Mouse (Mus musculus) lung, embryonic 14.5 days (tissue): ENCODE results near the gene Gmppb. TPM values are rescaled to one million over a fixed set of nuclear protein-coding genes. Genes with fewer than 3 reads are reported as not detected.

ENCODE experiments used
- ATAC-seq: fragments of 200-750 bp; cut with Nextera tagmentation; 2 replicates; pipeline ENCODE4 v1.8.0; 2017; ENCODE audit warnings: mild to moderate bottlenecking, moderate TSS enrichment, moderate library complexity; ENCODE audit not compliant: insufficient read depth
- DNase-seq: peaks from one replicate; pipeline ENCODE4 v3.0.0-alpha.2; 2015
- H3K27ac ChIP-seq: fragments of 300-500 bp; sonication (generic); 2 replicates; pipeline ENCODE4 v1.5.1; 2014; ENCODE audit warnings: low read depth, mild to moderate bottlenecking, moderate library complexity
- H3K27me3 ChIP-seq: fragments of 300-500 bp; sonication (generic); 2 replicates; pipeline ENCODE4 v1.6.1; 2014; ENCODE audit warnings: low read length, control low read depth; ENCODE audit not compliant: insufficient read depth
- H3K36me3 ChIP-seq: fragments of 300-500 bp; sonication (generic); 2 replicates; pipeline ENCODE4 v1.6.1; 2014; ENCODE audit warnings: control low read depth; ENCODE audit not compliant: insufficient read depth
- H3K4me1 ChIP-seq: fragments of 300-500 bp; sonication (generic); 2 replicates; pipeline ENCODE4 v1.6.1; 2014; ENCODE audit warnings: antibody characterized with exemption, control low read depth; ENCODE audit not compliant: insufficient read depth
- H3K4me2 ChIP-seq: fragments of 300-500 bp; sonication (generic); 2 replicates; pipeline ENCODE4 v1.6.1; 2014; ENCODE audit warnings: mild to moderate bottlenecking
- H3K4me3 ChIP-seq: fragments of 300-500 bp; sonication (generic); 2 replicates; pipeline ENCODE4 v1.5.1; 2014; ENCODE audit warnings: low read depth, low read length
- H3K9ac ChIP-seq: fragments of 300-500 bp; sonication (generic); 2 replicates; pipeline ENCODE4 v1.6.1; 2014
- H3K9me3 ChIP-seq: fragments of 300-500 bp; sonication (generic); 2 replicates; pipeline ENCODE4 v1.6.1; 2016; ENCODE audit warnings: low read depth, low read length, control low read depth
- CTCF ChIP-seq: IDR thresholded peaks from 2 replicates; pipeline ENCODE4 v1.5.1; 2016; ENCODE audit warnings: antibody characterized with exemption, low read depth
- WGBS: fragments of 180-500 bp; shearing (Covaris S2); extraction: QIAGEN DNeasy Blood & Tissue Kit; methylation state at CpG from one replicate; pipeline ENCODE4 v1.1.7; 2014; 5-methylcytosine and 5-hydroxymethylcytosine counted together
- microRNA-seq: library from miRNA; unstranded; fragments of <30 nt; microRNA quantifications from one replicate; pipeline ENCODE4, GENCODE M21; 2016; ENCODE audit warnings: borderline number of aligned reads
- polyA plus RNA-seq: library from polyadenylated mRNA; unstranded; fragments of >200 nt; fragmentation: Nextera tagmentation; extraction: Ambion mirVana; gene quantifications from 2 replicates; pipeline ENCODE4 v1.2.1, GENCODE M21; 2014

Gene Gmppb
- polyA plus RNA-seq, 1 experiment from 2014 or later, result 22.2 TPM

DNA sequence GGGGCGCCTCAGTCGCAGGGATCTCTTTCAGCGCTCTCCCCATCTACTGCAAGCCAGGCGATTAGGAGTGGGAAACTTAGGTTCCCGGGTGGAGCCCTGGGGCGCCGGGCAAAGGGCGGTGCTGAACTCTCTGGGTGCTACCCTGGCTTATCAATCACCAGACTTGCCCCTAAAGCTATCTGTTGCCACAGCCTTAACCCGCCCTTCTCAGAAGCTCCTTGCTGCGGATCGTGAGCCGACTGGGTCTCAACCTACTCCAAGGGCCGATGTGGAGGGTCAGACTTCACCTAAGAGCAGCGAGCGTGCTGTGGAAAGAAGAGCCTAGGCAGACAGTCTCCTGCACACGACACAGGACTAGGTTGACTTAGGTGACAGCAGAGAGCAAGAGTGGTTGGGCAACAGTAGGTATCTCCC is 46.0 kb downstream of the Gmppb start:
- peak overlapping the region; percentile 99 for H3K4me2 ChIP-seq
- peak overlapping the region; percentile 76 for H3K4me3 ChIP-seq
- peaks cover 5% of the 10 kb centered on the region for H3K4me1 ChIP-seq
- H3K36me3 ChIP-seq, result peaks cover 25% of the 10 kb centered on the region
- WGBS, result under 1% methylated on average over 16 of the region's 16 CpGs
- peak overlapping the region; percentile 67 for H3K27ac ChIP-seq
- ATAC-seq (peak; percentile 42), DNase-seq (peak; percentile 26)
- H3K9me3 ChIP-seq, result no peaks in the 10 kb centered on the region
- no peak for TF ChIP-seq CTCF
- no peaks in the 10 kb centered on the region for H3K27me3 ChIP-seq
- H3K9ac ChIP-seq, result peak overlapping the region; percentile 77

GRCm38 (mm10) chr9:108095518-108095917 is 46.5 kb downstream of the Gmppb start:
- Histone ChIP-seq H3K9me3 (no peaks in the 10 kb centered on the region), H3K36me3 (peaks cover 20% of the 10 kb centered on the region), H3K27me3 (no peaks in the 10 kb centered on the region), H3K4me3 (peak overlapping the region; percentile 76), H3K4me2 (peak overlapping the region; percentile 99), H3K9ac (peak overlapping the region; percentile 77), H3K4me1 (peaks cover 5% of the 10 kb centered on the region), H3K27ac (peak overlapping the region; percentile 67; the same call in 1 of the 2 replicates)
- peak; percentile 88 for DNase-seq
- WGBS, result 3% methylated on average over 3 of the region's 3 CpGs
- ATAC-seq, result no peak
- TF ChIP-seq CTCF, result peak; percentile 79

DNA sequence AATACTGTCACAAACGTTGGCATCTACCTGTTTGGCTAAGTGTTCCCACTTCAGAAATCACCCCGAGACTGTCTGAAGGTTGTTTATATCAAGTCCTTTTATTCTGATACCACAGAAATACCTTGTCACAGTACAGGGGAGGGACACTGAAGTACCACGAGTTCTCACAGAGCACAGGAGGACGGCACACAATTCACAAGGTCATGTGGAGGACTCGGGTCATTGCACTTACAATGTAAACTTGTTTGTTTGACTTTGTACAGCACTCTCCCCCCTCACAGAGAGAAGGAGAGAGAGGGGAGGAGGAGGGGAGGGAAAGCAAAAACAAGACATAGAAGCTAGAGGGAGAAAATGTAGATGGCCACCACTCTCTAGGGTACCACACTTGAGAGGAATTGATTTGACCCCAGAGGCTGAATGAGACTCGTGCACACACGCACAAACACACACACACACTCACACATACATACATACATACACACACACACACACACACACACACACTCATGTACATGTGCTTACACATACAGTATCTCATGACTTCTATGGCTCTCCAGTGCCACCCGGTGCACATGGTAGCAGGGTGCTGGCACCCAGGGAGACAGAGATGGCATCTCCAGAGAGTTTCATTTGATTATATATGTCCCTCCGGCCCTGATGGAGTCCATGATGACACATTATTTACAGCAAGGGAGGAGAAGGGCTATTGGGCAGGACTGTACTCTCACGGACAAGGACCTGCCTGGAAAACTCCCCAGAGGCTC is 47.1 kb downstream of the Gmppb start:
- Histone ChIP-seq H3K9ac (no peak overlapping the region), H3K27ac (0 out of 2 replicates have a peak overlapping the region, but pooled peaks have one; percentile 38), H3K27me3 (no peaks in the 10 kb centered on the region), H3K36me3 (peaks cover 14% of the 10 kb centered on the region), H3K9me3 (no peaks in the 10 kb centered on the region), H3K4me3 (no peak overlapping the region), H3K4me1 (peaks cover 5% of the 10 kb centered on the region), H3K4me2 (peak overlapping the region; percentile 99)
- TF ChIP-seq CTCF, result no peak
- DNase-seq (no peak), ATAC-seq (no peak)
- WGBS, result 44% methylated on average over 10 of the region's 10 CpGs

DNA sequence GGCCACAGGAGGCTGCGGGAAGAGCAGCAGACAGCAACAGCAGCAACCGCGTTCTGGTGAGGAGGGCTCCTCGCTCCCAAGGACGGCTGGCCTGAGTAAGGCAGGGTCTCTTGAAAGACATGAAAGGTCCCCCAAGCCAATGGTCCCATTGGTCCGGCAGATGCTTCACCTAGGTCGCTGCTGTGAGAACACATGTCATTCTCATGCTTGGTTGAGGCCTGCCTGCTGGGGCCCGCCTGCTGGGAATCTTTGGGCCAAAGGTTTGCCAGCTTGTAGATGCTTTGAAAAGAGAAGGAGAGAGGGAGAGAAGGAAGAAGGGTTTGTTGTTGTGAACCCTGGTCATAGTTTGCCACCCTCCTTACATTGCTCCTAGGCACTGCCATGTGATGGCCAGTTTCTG is 50.6 kb downstream of the Gmppb start:
- Histone ChIP-seq H3K4me2 (no peak overlapping the region), H3K27ac (no peak overlapping the region), H3K9me3 (no peaks in the 10 kb centered on the region), H3K9ac (no peak overlapping the region), H3K36me3 (no peaks in the 10 kb centered on the region), H3K4me3 (no peak overlapping the region), H3K27me3 (no peaks in the 10 kb centered on the region), H3K4me1 (peaks cover 5% of the 10 kb centered on the region)
- no peak for DNase-seq
- 82% methylated on average over 8 of the region's 8 CpGs for WGBS
- no peak for ATAC-seq
- no peak for TF ChIP-seq CTCF

Small RNA genes lying within 50 kb of the gene (microRNA-seq; reads per million reads assigned to microRNA genes)
- gene Mir7088, result not detected

Other genes with a start within 250 kb of the Gmppb start
- 73.2 and 74.4 TPM in 2 replicates for gene Rbm6, start 176.0 kb upstream of the Gmppb start, polyA plus RNA-seq
- gene Mon1a, start 161.1 kb upstream of the Gmppb start, polyA plus RNA-seq, result 11.9 and 13.0 TPM in 2 replicates
- 1.7 and 2.2 TPM in 2 replicates for gene Mst1r, start 142.4 kb upstream of the Gmppb start, polyA plus RNA-seq
- gene Actl11, start 120.8 kb upstream of the Gmppb start, polyA plus RNA-seq, result not detected in 2 replicates
- gene Camkv, start 113.6 kb upstream of the Gmppb start, polyA plus RNA-seq, result 2.7 TPM in 2 replicates
- 30.7 and 31.2 TPM in 2 replicates for gene Traip, start 99.1 kb upstream of the Gmppb start, polyA plus RNA-seq
- gene Uba7, start 73.7 kb upstream of the Gmppb start, polyA plus RNA-seq, result 18.1 and 18.8 TPM in 2 replicates
- gene Gm20661, start 66.2 kb upstream of the Gmppb start, polyA plus RNA-seq, result 4.0 and 4.5 TPM in 2 replicates
- 74.2 and 81.8 TPM in 2 replicates for gene Inka1, start 63.4 kb upstream of the Gmppb start, polyA plus RNA-seq
- gene Cdhr4, start 56.7 kb upstream of the Gmppb start, polyA plus RNA-seq, result 7.7 and 8.3 TPM in 2 replicates
- 0.30 and 0.37 TPM in 2 replicates for gene Gm20662, start 52.9 kb upstream of the Gmppb start, polyA plus RNA-seq
- 28.4 and 29.3 TPM in 2 replicates for gene Ip6k1, start 46.7 kb upstream of the Gmppb start, polyA plus RNA-seq
- 3.1 and 3.4 TPM in 2 replicates for gene Amigo3, start 3.9 kb downstream of the Gmppb start, polyA plus RNA-seq
- gene Mst1, start 31.2 kb downstream of the Gmppb start, polyA plus RNA-seq, result 0.18 and 0.20 TPM in 2 replicates
- 27.9 and 30.9 TPM in 2 replicates for gene Rnf123, start 34.1 kb downstream of the Gmppb start, polyA plus RNA-seq
- 49.4 and 49.9 TPM in 2 replicates for gene Apeh, start 45.4 kb downstream of the Gmppb start, polyA plus RNA-seq
- 0.15 and 0.24 TPM in 2 replicates for gene Bsn, start 141.1 kb downstream of the Gmppb start, polyA plus RNA-seq
- 102 and 106 TPM in 2 replicates for gene Dag1, start 214.7 kb downstream of the Gmppb start, polyA plus RNA-seq
- gene Nicn1, start 241.2 kb downstream of the Gmppb start, polyA plus RNA-seq, result 33.1 and 34.3 TPM in 2 replicates
- gene Amt, start 247.6 kb downstream of the Gmppb start, polyA plus RNA-seq, result 20.9 and 21.3 TPM in 2 replicates